Mouse (Mus musculus): ENCODE data around the gene Amz1.

Gene Amz1

DNA sequence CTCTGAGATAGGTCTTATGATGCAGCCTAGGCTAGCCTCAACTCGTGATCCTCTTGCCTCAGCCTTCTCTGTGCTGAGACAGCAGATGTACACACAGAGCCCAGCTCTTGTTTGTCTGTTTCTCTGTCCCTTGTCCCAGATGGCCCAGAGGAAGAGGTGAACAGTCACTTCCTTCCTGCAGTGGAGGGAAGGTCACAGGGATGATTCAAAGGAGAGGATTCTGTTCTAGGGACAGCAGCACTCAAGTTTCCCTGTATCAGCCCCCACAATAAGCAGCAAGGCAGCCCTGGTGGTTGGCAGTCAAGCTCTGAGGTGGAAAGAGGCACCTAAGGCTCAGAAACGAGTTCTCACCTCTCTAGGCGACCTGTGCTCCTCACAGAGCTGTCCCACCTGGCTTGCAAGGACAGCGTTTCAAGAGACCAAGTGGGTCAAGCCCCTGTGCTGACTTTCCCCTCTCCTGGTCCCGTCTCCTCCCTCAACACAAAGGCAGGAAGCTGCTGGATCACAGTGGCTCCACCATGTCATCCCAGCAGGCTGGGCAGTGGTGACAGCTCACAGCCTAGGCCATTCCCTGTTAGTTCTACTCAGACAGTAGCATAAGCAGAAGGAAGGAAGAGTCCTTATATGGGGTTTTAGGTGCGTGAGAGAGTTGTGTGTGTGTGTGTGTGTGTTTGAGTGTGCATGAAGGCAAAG lies 41.1 kb downstream of the Amz1 start:
- DNase-seq (ENCODE audit: extremely low spot score, low read depth, low spot score), result no peak

DNA sequence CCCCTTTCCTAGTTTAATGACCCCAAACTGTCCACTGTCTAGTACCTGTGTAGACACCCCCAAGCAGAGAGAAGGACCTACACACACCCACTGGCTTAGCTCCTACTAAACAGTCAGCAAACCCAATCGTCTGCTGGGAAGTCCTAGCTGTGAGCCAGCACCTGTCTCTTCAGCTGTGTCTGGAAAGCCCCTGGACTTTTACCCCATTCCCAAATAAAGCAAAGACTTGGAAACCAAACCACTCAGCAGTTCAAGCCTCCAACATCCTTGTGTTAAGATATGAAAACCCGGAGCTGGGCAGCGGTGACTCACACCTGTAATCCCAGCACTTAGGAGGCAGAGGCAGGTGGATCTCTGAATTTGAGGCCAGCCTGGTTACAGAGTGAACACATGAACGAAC lies 42.6 kb downstream of the Amz1 start:
- DNase-seq (ENCODE audit: extremely low spot score, low read depth, low spot score), result no peak

DNA sequence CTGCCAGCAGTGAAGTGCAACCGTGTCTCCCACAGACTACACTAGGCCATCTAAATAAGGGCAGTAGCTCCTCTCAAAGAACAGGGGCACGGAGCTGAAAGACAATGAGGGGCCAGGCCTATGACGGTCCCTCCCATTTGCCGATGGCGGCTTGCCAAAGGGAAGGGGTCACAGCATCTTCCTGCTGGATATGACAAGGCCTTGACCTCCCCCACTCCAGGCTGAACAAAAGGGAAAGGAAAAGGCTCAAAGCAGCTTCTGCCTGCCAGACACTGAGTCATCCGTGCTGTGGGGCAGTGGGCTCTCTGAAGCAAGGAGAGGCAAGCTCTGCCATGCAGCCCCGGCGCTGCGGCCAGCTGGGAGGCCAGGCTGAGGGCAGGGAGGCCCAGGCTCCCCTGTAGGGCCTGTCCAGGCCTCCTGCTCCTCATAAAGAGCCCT lies 43.8 kb downstream of the Amz1 start:
- DNase-seq (ENCODE audit: extremely low spot score, low read depth, low spot score), result no peak

DNA sequence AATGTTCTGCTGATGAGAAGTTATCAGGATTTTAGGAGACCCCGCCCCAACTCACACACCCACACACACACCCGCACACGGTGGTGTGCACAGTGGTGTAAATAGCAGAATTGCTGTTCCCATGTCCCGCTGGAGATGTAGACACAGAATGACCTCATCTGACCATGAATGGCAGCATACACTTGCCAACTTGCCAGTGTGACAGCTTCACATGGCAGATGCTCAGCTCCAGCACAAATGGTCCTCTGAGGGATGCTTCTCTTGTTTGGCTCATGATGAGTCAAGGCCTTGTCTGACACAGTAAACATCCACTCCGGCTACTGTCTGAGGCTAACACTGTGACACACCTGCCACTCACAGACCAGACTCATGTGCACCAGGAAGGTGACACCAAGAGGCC lies 44.4 kb downstream of the Amz1 start:
- no peak for DNase-seq (ENCODE audit: extremely low spot score, low read depth, low spot score)

DNA sequence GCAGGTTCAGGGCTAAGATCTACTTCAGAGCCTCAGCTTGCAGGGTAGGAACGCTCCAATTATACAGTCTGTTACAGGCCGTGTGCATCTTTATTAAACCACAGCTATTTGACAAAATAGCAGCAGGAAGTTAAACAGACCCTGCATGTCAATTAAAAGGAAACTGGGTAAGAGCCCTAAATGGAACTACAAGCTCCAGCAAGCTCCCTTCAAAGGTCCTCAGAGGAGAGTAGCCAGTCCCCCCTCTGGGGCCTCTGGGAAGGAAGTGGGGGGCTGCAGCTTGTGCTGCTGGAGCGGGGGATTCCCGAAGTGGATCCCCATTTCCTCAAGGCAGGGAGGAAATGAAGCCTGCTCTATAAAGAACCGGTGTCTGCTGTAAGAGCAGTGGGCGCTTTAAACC lies 47.7 kb downstream of the Amz1 start:
- no peak for DNase-seq (ENCODE audit: extremely low spot score, low read depth, low spot score)

DNA sequence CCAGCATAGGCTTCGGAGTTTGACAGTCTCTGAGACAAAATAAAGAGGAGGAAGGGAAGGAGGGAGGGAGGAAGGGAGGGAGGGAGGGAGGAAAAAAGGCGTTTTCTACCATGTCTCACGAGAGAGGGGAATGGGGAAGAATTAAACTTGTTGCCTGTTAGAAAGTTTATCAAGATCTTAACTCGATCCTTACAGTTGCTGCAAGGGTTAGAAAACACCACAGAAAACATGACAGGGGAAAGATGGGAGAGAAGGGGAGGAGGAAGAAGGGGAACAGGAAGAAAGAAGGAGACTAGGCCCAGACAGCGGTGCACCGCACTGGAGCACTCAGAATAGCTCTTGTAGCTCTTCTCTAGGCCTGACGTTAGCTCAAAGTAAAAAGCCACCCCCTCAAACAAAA lies 48.2 kb downstream of the Amz1 start:
- DNase-seq (ENCODE audit: extremely low spot score, low read depth, low spot score), result no peak

DNA sequence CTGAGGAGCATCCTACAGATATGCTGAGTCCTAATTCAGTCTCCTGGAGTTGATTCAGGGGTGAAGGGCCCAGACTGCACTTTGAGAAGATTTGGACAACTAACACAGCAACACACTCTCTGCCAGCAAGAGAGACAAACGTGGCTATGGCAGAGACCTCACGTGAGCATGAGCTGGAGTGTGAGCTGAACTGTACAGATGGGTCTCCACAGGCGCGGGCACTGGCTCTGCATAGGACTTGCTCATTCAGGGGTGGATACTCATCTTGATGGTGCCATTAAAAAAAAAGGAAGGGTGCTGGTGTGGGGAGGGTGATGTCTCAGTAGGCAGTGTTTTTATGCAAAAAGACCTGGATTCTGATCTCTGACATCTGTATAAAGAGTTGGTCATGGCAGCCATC lies 51.2 kb downstream of the Amz1 start:
- no peak for DNase-seq (ENCODE audit: extremely low spot score, low read depth, low spot score)

DNA sequence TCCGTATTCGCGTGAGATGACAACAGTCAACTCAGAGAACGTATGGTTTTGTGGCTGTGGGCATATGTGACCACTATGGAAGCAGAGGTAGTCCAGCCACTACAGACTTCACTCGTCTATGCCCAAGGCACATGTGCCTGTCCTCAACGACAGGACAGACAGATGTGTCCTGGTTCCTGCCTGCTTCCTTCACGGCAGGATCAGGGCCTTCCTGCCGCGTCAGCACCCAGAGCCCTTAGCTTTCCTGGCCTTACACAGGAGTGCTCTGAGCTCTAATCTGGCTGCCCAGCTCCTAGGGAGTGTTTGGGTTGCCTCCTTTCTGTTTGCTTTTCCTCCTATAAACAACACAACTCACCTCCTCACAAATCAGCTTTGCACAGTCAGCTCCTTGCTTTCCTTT lies 53.0 kb downstream of the Amz1 start:
- DNase-seq (ENCODE audit: extremely low spot score, low read depth, low spot score), result no peak

DNA sequence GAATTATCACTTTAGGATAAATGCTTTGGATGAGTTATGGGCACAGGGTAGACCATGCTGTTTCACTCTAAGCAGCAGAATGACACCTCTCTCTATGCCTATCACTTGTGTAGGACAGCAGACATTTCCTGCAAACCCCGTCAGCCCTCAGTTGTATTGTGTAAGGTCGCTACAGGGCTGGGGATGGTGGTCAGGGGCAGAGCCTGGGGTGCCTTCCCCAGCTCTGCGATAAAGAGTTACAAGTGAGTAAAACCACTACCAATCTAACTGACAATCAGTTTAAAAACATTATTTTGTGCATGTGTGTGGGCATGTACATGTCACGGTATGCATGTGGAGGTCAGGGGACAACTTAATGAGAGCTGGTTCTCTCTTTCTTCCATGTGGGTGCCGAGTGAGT lies 57.2 kb downstream of the Amz1 start:
- DNase-seq (ENCODE audit: extremely low spot score, low read depth, low spot score), result no peak

DNA sequence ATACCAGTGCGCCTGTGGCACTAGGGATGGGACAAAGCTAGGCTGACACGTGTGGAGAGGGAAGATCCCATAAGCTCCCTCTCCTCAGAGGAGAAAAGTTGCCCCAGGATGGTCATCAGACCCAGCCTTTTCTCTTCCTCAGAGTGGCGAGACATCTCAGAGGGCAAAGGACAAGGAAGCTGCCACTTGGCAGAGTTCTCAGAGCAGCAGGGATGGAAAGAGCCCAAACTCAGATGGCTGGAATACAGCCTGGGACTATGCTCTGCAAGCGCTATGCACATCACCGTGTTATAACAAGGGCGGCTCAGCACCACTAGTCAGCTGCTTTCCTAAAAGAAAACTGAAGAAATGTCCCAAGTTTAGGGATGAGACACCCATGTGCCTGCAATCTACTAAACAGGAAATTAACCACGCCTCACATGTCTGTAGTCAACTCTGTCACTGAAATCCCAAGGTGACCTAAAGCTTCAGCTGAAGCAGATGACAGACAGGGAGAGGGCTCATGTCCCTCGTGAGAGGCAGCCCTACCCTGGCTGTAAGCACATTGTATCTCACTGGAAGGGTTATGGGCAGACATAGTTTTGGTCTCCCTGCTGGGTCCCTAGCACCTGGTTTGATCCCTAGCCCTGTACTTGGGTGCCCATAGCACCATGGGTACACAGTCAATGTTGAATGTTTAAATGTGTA lies 58.1 kb downstream of the Amz1 start:
- no peak for DNase-seq (ENCODE audit: extremely low spot score, low read depth, low spot score)

DNA sequence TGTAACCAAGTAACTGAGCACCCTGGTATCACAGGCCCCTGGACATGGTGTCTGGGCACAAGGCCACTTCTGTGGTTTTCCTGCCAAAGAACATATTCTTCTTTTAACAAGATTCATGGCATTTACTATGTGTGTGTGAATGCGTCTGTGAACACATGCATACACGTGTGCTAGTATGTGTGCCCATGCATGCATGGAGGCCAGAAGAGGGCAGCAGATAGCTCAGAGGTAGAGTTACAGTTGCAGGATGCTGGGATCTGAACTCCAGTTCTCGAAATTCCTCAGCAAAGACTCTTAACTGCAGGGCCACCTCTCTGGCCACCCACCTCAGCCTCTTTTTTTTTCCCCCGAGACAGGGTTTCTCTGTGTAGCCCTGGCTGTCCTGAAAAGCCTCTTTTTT lies 59.6 kb downstream of the Amz1 start:
- DNase-seq (ENCODE audit: extremely low spot score, low read depth, low spot score), result no peak

DNA sequence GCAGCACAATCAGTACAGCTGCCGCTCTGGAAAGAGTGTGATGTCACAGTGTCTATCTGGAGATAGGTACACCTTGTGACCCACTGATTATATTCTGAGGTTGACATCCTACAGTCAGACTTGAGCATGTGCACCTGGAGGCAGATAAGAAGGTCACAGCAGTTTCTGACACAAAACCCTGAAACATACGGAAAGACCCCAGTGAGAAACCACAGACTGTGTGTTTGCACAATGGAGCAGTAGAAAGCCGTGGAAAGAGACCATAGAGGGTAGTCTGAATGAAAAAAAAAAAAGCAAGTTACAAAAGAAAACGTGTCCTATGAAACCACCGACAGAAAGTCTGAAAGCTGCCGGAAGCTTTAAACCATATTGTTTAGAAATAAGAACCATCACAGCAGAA lies 60.4 kb downstream of the Amz1 start:
- DNase-seq (ENCODE audit: extremely low spot score, low read depth, low spot score), result no peak

DNA sequence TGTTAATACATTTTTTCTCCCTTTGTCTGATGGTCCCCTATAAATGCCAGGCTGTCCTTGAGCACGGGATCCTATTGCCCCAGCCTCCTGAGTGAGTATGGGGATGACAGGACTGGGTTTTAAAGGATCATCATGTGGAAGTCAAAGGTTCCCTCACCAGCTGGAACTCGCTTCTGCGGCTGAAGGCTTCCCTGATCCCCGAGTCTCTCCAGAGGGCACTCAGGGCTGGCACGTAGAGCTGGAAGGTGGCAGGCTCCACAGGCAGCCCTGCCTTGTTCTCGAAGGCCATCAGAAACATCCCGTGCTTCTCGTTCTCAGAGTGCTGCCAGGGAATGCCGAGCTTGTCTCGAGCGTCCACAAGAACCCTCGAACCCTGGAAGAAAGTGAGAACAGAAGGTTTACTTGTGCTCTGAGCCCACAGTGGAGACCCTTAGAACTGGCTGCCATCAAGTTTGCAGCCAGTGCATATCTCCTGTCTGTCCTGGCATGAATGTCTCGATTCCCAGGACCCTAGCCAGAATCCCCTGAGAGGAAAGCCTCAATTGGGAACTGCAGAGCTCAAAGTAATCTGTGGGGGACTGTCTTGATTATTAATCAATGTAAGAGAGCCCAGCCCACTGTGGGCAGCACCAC lies 61.4 kb downstream of the Amz1 start:
- no peak for DNase-seq (ENCODE audit: extremely low spot score, low read depth, low spot score)

DNA sequence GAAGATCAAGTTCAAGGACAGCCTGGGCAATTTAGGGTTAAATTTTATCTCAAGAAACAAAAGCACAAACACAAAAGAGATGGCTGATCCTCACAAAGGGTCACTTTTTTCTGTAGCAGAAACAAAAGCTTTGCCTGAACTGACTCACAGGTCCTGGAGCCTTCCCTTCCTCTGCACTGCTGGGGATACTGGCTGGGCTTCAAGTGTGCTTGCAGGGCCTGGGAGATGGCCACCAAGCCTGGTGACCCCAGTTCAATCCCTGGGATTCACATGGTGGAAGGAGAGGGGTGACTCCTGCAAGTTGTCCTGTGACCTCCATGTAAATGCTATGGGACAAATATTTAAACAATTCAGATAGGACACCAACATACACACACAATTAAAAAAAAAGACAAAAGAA lies 65.6 kb downstream of the Amz1 start:
- no peak for DNase-seq (ENCODE audit: extremely low spot score, low read depth, low spot score)

DNA sequence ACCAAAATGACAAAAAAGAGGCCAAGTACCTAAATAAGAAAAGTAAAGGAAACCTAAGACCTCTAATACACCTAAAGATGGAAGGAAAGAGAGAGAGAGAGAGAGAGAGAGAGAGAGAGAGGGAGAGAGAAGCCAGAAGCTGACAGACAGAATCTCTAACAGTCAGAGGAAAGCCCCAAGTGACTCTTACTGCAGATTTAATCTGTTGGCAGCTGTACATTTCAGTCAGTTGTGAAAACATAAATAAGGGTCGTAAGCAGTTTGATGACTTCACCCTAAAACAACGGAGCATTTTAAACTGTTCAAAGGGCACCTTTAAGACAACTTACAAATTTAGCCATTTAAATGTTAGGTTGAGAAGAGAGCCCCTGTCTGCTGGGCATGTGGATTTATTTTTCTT lies 66.5 kb downstream of the Amz1 start:
- no peak for DNase-seq (ENCODE audit: extremely low spot score, low read depth, low spot score)

DNA sequence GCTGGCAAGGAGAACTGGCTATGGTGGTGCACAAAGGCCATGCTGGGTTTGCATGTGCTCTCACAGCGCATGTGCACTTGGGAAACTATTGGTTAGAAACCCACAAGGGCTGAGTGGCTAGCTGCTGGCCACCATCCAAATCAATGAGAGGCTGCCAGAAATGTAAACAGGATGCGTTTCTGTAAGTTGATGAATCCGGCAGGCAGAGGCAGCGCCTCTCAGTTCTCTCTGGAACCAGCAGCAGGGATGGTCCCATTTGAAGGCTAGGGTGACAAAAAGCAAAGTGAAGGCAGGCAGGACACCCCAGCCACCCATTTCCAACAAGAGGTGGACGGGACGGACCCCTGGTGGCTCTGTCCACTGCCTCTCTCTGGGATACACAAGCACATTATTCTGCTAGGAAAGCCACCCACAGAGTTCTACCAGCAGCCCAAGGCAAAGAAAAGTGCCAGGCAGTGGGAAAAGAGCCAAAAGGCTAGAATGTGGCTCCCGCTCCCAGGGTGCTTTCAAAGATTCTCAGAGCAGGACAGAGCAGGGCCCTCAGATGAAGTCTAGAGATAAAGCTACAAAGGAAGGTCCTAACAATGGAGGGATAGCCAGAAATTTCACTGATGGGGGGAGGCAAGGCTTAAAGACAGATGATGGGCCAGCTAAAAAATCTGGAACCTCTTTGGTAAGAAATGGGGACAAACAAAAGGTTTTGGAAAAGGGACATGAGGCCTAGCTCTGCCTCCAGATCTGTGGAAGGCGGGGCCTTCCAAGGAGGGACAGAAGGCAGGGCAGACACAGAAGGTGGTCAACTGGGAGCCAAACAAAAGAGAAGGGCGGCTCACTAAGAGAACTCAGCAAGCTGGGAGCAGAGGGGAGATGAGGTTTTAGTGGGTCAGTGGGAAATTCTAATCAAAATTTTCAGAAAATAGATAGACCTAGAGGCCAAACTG lies 67.3 kb downstream of the Amz1 start:
- DNase-seq (ENCODE audit: extremely low spot score, low read depth, low spot score), result no peak

DNA sequence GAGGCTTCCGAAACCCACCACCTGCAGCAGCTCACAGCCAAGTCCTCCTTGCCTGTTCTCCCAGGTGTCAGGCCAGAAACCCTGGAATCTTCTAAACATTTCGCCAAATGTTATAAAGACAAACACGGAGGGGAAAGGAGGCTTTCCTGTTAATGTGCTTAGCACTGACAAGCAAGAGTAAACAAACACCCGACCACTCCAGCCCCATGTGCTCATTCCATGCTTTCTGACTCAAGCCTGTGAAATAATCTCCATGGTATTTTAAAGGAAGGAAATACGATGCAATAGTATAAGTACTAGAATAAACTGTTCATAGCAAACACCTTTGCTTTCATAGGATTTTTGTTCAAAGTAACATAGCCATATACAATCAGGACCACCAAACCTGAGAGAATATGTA lies 68.3 kb downstream of the Amz1 start:
- DNase-seq (ENCODE audit: extremely low spot score, low read depth, low spot score), result no peak

DNA sequence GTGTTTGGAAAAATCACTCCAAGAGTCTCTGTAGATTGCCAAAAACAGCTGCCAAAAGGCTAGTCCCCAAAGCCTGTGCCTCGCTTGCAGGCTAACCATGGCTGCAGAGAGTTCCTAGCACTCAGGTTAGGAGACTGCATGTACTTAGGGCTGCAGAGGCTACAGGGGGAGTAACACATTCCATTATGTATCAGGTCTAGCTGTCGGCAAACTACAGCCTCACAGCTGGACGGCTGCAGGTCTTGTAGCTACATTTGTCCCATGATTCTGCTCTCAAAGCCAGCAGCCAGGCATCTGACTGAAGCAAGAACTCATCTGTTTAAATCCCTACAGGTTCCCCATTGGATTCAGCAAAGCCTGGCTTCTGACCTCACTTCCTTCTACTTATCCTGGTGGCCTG lies 70.8 kb downstream of the Amz1 start:
- DNase-seq (ENCODE audit: extremely low spot score, low read depth, low spot score), result no peak

DNA sequence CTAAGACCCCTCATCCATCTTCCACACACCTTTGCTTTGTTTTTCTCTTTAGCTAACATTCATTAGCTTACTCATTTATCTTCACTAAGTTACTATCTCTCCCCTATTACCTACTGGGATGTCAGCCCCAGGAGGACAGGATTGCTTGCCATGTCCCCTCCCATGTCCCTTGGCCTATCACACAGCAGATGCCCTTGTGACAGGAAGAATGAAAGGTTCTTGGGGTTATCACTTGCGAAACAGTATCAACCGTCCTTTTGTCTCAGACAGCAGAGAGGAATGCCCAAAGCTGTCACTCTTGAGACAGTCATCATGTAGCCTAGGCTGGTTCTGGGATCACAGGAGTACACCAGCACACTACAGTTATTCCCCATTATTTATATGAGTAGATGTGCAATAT lies 71.2 kb downstream of the Amz1 start:
- no peak for DNase-seq (ENCODE audit: extremely low spot score, low read depth, low spot score)

DNA sequence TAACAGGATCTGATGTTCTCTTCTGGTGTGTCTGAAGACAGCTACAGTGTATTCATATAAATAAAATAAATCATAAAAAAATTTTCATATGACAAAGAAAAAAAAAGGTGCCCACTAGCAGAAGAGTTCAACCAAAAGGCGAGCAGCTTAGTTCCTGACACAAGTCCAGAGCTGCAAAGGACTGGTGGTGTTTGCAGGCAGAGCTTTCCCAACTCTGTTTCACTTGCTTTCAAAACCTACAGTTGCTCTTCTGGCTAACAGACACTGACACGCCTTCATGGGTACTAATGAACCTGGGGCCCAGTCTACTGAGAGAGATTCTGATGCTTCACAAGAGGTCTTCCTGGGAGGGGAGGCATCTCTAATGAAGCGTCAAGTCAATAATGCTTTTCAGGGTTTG lies 72.1 kb downstream of the Amz1 start:
- no peak for DNase-seq (ENCODE audit: extremely low spot score, low read depth, low spot score)

DNA sequence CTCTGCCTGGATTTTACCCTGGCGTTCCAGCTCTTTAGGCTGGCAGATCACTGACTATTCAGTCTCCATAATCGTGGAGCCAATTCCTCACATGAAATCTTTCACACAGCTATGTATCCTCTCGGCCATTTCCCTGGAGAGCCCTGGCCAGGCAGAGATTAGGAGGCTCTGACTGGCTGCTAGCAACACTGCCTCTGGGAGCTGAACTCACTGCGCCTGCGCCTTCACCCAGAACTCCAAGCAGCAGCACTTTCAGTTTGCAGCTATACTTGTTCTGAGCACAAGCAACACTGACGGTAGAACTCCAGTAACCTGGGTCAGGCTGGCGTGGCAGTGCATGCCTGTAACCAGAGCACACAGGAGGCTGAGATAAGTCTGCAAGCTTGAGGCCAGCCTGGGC lies 74.2 kb downstream of the Amz1 start:
- no peak for DNase-seq (ENCODE audit: extremely low spot score, low read depth, low spot score)

Data from hindlimb bud, embryonic 11.5 days (tissue).